Mouse (Mus musculus): ENCODE measurements around the gene Elavl3. TPM values are rescaled to one million over a fixed set of nuclear protein-coding genes. Genes with fewer than 3 reads are reported as not detected.

Gene Elavl3
- polyA plus RNA-seq, 1 experiment from 2014 or later = 0.19 TPM

DNA sequence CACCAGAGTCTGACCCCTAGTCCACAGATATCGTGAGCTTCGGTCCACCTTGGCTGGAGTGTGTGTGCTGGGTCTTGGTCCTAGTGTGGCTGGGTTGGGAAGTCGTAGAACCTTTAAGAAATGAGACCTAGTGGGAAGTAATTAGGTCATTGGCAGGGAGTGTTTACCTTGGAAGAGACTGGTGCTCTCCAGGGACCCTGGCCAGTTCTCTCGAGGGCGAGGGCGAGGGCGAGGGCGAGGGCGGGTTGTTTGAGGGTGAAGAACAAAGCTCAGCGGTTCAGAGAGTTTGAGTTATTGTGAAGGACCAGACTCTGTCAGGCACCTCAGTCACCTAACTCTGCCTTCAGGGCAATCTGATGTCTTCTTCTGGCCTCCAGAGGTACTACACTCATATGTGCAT lies 14.0 kb downstream of the Elavl3 start:
- no peaks in the 10 kb centered on the region for H3K36me3 ChIP-seq (ENCODE audit: control insufficient read depth, insufficient read depth, low read length)
- no peak overlapping the region for H3K9ac ChIP-seq (ENCODE audit: low read depth, low read length)
- ATAC-seq (replicated peaks; ENCODE audit: low FRiP score) (no peak), DNase-seq (ENCODE audit: low spot score) (no peak)
- no peaks in the 10 kb centered on the region for H3K4me1 ChIP-seq (replicated peaks; ENCODE audit: control insufficient read depth, insufficient read depth, low read length)
- no peak overlapping the region for H3K4me3 ChIP-seq (ENCODE audit: low read depth, low read length)
- H3K9me3 ChIP-seq (ENCODE audit: control insufficient read depth, low read length) = no peaks in the 10 kb centered on the region
- no peak overlapping the region for H3K4me2 ChIP-seq
- 76% methylated on average over 10 of the region's 10 CpGs for WGBS
- no peak overlapping the region for H3K27ac ChIP-seq (ENCODE audit: low read depth, low read length)
- no peaks in the 10 kb centered on the region; the same call in none of the 2 replicates for H3K27me3 ChIP-seq (replicated peaks; ENCODE audit: control insufficient read depth, insufficient read depth, low read length)

DNA sequence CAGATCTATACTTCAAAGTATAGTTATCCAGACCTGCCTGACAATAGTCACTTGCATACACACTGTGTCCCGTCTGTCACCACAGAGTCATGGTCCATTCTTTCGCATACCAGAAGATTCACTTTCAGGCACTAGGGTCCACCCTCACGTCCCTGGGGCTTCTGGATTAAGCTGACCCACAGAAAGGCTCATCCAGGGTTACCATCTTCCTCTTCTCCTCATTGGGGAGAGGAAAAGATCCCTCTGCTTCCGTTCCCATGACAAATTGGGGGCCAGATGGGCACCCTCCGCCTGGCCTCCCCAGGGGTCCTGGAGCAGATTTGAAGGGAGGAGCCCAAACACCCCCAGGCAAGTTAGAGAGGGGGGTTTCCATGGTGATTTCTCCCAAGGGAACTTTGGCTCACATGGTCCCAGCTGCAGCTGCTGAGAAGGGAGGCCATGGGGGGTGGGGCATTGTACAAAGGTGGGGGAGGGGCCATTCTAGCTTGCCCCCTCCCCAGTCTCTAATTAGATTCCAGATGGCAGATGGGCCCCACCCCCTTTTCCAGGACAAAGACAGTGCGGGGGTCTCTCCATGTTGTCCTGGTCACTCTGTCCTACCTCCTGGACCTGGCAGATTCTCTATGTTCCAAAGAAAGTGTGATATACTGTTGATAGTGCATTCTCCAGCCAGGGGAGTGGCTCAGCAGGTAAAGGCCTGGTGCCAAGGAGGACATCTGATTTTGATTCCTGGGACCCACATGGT lies 16.4 kb downstream of the Elavl3 start:
- no peak overlapping the region for H3K4me3 ChIP-seq (ENCODE audit: low read depth, low read length)
- no peak overlapping the region for H3K4me2 ChIP-seq
- no peak for ATAC-seq (replicated peaks; ENCODE audit: low FRiP score)
- H3K27me3 ChIP-seq (replicated peaks; ENCODE audit: control insufficient read depth, insufficient read depth, low read length) = no peaks in the 10 kb centered on the region; the same call in none of the 2 replicates
- WGBS = 57% methylated on average over 6 of the region's 6 CpGs
- no peaks in the 10 kb centered on the region for H3K4me1 ChIP-seq (replicated peaks; ENCODE audit: control insufficient read depth, insufficient read depth, low read length)
- DNase-seq (ENCODE audit: low spot score) = no peak
- no peaks in the 10 kb centered on the region for H3K36me3 ChIP-seq (ENCODE audit: control insufficient read depth, insufficient read depth, low read length)
- H3K9me3 ChIP-seq (ENCODE audit: control insufficient read depth, low read length) = no peaks in the 10 kb centered on the region
- H3K27ac ChIP-seq (ENCODE audit: low read depth, low read length) = no peak overlapping the region
- no peak overlapping the region for H3K9ac ChIP-seq (ENCODE audit: low read depth, low read length)

DNA sequence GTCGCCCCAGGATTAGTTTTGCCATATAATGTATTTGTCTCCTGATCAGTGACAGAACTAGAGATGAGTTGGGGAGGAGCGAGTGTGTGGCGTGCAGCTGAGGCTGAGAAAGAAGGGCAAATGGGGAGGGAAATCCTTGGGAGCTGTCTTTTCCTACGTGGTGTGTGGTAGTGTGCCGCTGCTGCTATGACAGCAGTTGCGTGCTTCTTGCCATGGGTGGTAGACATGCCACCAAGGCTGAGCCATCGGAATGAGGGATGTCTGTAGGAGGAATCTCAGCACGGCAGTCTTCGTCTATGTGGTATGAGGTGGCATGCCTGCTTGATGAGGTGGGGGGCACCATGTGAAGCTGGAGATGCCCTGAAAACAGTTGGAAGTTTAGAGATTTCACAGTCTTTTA lies 21.4 kb downstream of the Elavl3 start:
- Histone ChIP-seq H3K4me3 (ENCODE audit: low read depth, low read length) (no peak overlapping the region), H3K4me2 (no peak overlapping the region), H3K36me3 (ENCODE audit: control insufficient read depth, insufficient read depth, low read length) (no peaks in the 10 kb centered on the region), H3K9ac (ENCODE audit: low read depth, low read length) (no peak overlapping the region), H3K27me3 (replicated peaks; ENCODE audit: control insufficient read depth, insufficient read depth, low read length) (no peaks in the 10 kb centered on the region), H3K9me3 (ENCODE audit: control insufficient read depth, low read length) (no peaks in the 10 kb centered on the region), H3K27ac (ENCODE audit: low read depth, low read length) (no peak overlapping the region), H3K4me1 (replicated peaks; ENCODE audit: control insufficient read depth, insufficient read depth, low read length) (peaks cover 3% of the 10 kb centered on the region; the same call in 1 of the 2 replicates)
- ATAC-seq (replicated peaks; ENCODE audit: low FRiP score) (no peak), DNase-seq (ENCODE audit: low spot score) (no peak)
- WGBS = 87% methylated on average over 9 of the region's 9 CpGs

DNA sequence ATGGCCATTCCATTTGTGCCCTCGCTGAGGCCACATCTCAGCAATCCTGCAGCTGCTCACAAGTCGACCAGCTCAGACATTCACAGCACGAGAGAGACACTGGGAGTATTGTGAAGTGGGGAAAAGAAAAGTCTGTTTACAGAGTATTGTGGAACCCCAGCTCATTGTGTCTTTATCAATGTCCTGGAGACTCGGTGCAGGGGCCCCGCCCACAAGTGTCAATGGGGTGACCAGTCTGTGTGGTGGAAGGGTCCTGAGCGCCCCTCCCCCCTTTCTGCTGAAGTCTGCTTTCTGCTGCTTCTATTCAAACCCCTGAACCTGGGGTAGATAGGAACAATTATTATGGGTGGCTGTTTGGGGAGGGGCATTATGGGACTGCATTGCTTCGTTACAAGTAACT lies 23.4 kb downstream of the Elavl3 start:
- no peaks in the 10 kb centered on the region for H3K9me3 ChIP-seq (ENCODE audit: control insufficient read depth, low read length)
- WGBS = 45% methylated on average over 7 of the region's 7 CpGs
- no peak for DNase-seq (ENCODE audit: low spot score)

DNA sequence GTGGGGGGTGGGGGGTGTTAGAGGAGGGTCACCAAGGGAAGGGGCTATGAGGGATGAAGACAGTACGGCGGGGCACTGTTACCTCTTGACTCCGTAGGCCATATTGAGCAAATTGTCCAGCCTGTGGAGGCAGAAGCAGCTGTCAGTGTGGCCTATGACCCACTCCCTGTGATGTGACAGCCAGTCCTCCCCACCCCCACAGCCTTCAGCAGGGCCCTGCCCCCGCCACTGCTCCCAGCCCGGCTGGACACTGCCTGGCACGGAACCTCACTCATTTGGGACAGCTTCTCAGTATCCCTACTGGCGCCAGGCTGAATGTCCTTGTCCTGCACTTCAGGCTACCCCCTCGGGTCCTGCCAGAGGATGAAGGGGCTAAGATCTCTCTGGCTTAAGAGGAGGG lies 27.2 kb downstream of the Elavl3 start:
- Histone ChIP-seq H3K4me1 (replicated peaks; ENCODE audit: control insufficient read depth, insufficient read depth, low read length) (peaks cover 3% of the 10 kb centered on the region; the same call in 1 of the 2 replicates), H3K27ac (ENCODE audit: low read depth, low read length) (no peak overlapping the region), H3K9me3 (ENCODE audit: control insufficient read depth, low read length) (no peaks in the 10 kb centered on the region), H3K36me3 (ENCODE audit: control insufficient read depth, insufficient read depth, low read length) (no peaks in the 10 kb centered on the region), H3K9ac (ENCODE audit: low read depth, low read length) (no peak overlapping the region), H3K4me2 (no peak overlapping the region), H3K27me3 (replicated peaks; ENCODE audit: control insufficient read depth, insufficient read depth, low read length) (no peaks in the 10 kb centered on the region), H3K4me3 (ENCODE audit: low read depth, low read length) (no peak overlapping the region)
- ATAC-seq (replicated peaks; ENCODE audit: low FRiP score) = no peak; the same call in 1 of the 2 replicates
- DNase-seq (ENCODE audit: low spot score) = no peak
- WGBS = 52% methylated on average over 8 of the region's 8 CpGs

More for the DNA sequence above, 23.4 kb downstream of the Elavl3 start:
- Histone ChIP-seq H3K4me1 (replicated peaks; ENCODE audit: control insufficient read depth, insufficient read depth, low read length) (peaks cover 3% of the 10 kb centered on the region; the same call in 1 of the 2 replicates), H3K4me3 (ENCODE audit: low read depth, low read length) (no peak overlapping the region), H3K27ac (ENCODE audit: low read depth, low read length) (no peak overlapping the region), H3K4me2 (no peak overlapping the region), H3K36me3 (ENCODE audit: control insufficient read depth, insufficient read depth, low read length) (no peaks in the 10 kb centered on the region), H3K27me3 (replicated peaks; ENCODE audit: control insufficient read depth, insufficient read depth, low read length) (no peaks in the 10 kb centered on the region), H3K9ac (ENCODE audit: low read depth, low read length) (no peak overlapping the region)
- no peak for ATAC-seq (replicated peaks; ENCODE audit: low FRiP score)

DNA sequence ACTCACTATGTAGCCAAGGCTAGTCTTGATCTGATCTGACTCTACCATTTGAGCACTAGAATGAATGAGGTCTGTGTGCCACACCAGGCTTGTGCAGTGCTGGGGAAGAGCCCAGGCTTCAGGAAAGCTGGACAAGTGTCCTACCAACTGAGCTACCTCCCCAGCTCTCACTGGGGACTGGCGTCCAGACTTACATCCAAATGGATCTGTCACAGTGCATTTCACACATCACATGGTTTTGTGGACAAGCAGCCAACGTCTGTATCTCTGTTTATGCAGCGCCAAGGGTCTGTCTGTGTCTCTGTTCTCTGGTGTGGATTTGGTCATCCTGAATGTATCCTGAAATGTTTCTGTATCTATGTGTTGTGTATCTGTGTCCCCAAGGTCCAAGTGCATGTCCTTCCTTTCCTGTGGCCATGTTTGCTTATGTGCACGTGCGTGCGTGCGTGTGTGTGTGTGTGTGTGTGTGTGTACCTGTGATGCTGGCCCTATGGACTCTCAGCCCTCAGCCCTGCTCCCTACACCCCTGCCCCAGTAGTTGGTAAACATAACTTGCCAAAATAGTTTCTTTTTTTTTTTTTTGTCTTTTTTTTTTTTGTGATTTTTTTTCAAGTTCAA lies 34.5 kb downstream of the Elavl3 start:
- ATAC-seq (replicated peaks; ENCODE audit: low FRiP score) = no peak

DNA sequence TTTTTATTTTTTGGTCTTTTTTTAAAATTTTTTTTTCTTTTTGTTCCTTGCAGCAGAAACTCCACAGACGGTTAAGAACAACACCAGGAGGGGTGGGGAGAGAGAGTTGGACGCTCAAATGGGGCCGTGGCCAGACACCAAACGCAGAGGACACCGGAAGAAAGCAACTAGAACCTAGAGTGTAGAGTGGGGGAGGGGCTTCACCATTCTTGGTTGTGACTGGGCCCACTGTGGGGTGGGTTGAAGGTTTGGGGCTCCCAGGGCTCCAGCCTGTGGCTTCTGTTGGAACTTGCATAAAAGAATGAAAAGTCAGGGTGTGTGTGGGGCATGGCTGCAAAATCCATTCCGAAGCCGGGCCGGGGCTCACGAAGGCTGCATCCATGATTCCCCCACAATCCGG lies 35.6 kb downstream of the Elavl3 start:
- ATAC-seq (replicated peaks; ENCODE audit: low FRiP score) = no peak
- Histone ChIP-seq H3K4me1 (replicated peaks; ENCODE audit: control insufficient read depth, insufficient read depth, low read length) (no peaks in the 10 kb centered on the region; the same call in 1 of the 2 replicates), H3K27me3 (replicated peaks; ENCODE audit: control insufficient read depth, insufficient read depth, low read length) (no peaks in the 10 kb centered on the region), H3K9ac (ENCODE audit: low read depth, low read length) (no peak overlapping the region), H3K9me3 (ENCODE audit: control insufficient read depth, low read length) (no peaks in the 10 kb centered on the region), H3K27ac (ENCODE audit: low read depth, low read length) (no peak overlapping the region), H3K4me2 (no peak overlapping the region), H3K4me3 (ENCODE audit: low read depth, low read length) (no peak overlapping the region), H3K36me3 (ENCODE audit: control insufficient read depth, insufficient read depth, low read length) (peaks cover 26% of the 10 kb centered on the region)
- DNase-seq (ENCODE audit: low spot score) = no peak
- 69% methylated on average over 10 of the region's 10 CpGs for WGBS

More for the DNA sequence above, 34.5 kb downstream of the Elavl3 start:
- Histone ChIP-seq H3K27ac (ENCODE audit: low read depth, low read length) (no peak overlapping the region), H3K9ac (ENCODE audit: low read depth, low read length) (no peak overlapping the region), H3K36me3 (ENCODE audit: control insufficient read depth, insufficient read depth, low read length) (peaks cover 15% of the 10 kb centered on the region), H3K4me3 (ENCODE audit: low read depth, low read length) (no peak overlapping the region), H3K4me2 (no peak overlapping the region), H3K4me1 (replicated peaks; ENCODE audit: control insufficient read depth, insufficient read depth, low read length) (no peaks in the 10 kb centered on the region; the same call in 1 of the 2 replicates), H3K27me3 (replicated peaks; ENCODE audit: control insufficient read depth, insufficient read depth, low read length) (no peaks in the 10 kb centered on the region), H3K9me3 (ENCODE audit: control insufficient read depth, low read length) (no peaks in the 10 kb centered on the region)
- DNase-seq (ENCODE audit: low spot score) = no peak
- WGBS = 73% methylated on average over 7 of the region's 7 CpGs

DNA sequence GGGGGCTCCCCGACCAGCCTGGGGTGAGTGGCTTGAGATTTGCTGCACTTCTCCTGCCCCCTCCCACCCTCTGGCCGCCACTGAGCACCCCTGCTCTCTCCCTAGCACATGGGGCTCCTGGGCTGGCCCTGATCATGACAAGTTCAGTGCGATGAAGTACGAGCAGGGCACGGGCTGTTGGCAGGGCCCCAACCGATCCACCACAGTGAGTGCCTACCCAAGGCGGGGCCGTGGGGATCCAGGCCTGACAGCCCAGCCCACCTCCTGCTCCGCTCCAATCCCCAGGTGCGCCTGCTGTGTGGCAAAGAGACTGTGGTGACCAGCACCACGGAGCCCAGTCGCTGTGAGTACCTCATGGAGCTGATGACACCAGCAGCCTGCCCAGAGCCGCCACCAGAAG lies 39.1 kb downstream of the Elavl3 start:
- Histone ChIP-seq H3K27me3 (replicated peaks; ENCODE audit: control insufficient read depth, insufficient read depth, low read length) (no peaks in the 10 kb centered on the region), H3K36me3 (ENCODE audit: control insufficient read depth, insufficient read depth, low read length) (peaks cover 55% of the 10 kb centered on the region), H3K27ac (ENCODE audit: low read depth, low read length) (no peak overlapping the region), H3K4me1 (replicated peaks; ENCODE audit: control insufficient read depth, insufficient read depth, low read length) (no peaks in the 10 kb centered on the region; the same call in 1 of the 2 replicates), H3K9me3 (ENCODE audit: control insufficient read depth, low read length) (no peaks in the 10 kb centered on the region), H3K4me3 (ENCODE audit: low read depth, low read length) (no peak overlapping the region), H3K4me2 (no peak overlapping the region), H3K9ac (ENCODE audit: low read depth, low read length) (no peak overlapping the region)
- no peak for DNase-seq (ENCODE audit: low spot score)
- WGBS = 92% methylated on average over 13 of the region's 13 CpGs
- no peak for ATAC-seq (replicated peaks; ENCODE audit: low FRiP score)

DNA sequence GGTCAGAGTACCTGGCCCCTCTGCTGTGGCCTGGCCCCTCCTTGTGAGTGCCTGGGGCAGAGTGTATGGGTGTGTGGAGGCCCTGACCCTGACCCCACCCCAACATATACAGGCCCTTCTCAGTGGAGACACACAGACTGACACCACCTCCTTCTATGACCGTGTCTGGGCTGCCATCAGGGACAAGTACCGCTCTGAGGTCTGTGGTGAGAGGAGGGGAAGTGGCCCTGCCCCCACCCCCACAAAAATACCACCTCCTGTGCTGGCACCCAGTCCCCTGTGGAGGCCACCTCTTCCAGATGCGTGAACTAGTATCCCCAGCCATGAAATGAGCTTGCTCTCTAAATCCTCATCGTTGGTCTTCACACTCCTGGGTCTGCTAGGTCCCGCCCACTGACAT lies 40.8 kb downstream of the Elavl3 start:
- no peak overlapping the region for H3K4me2 ChIP-seq
- no peaks in the 10 kb centered on the region for H3K9me3 ChIP-seq (ENCODE audit: control insufficient read depth, low read length)
- no peak overlapping the region for H3K4me3 ChIP-seq (ENCODE audit: low read depth, low read length)
- no peak overlapping the region for H3K27ac ChIP-seq (ENCODE audit: low read depth, low read length)
- no peak for ATAC-seq (replicated peaks; ENCODE audit: low FRiP score)
- H3K27me3 ChIP-seq (replicated peaks; ENCODE audit: control insufficient read depth, insufficient read depth, low read length) = no peaks in the 10 kb centered on the region
- H3K9ac ChIP-seq (ENCODE audit: low read depth, low read length) = no peak overlapping the region
- 67% methylated on average over 5 of the region's 5 CpGs for WGBS
- DNase-seq (ENCODE audit: low spot score) = no peak
- H3K4me1 ChIP-seq (replicated peaks; ENCODE audit: control insufficient read depth, insufficient read depth, low read length) = no peaks in the 10 kb centered on the region; the same call in 1 of the 2 replicates
- H3K36me3 ChIP-seq (ENCODE audit: control insufficient read depth, insufficient read depth, low read length) = peaks cover 67% of the 10 kb centered on the region

Data from liver, embryonic 11.5 days (tissue).